Mouse (Mus musculus) intestine, postnatal 0 days (tissue): ENCODE data around the gene Olfr452. TPM values are rescaled to one million over a fixed set of nuclear protein-coding genes. Genes with fewer than 3 reads are reported as not detected.

Experiments used
- ATAC-seq: fragments of 200-750 bp; cut with Nextera tagmentation; 2 replicates; pipeline ENCODE4 v1.8.0; 2017; ENCODE audit warnings: mild to moderate bottlenecking, moderate TSS enrichment, moderate library complexity
- H3K27ac ChIP-seq: fragments of 300-500 bp; sonication (generic); 2 replicates; pipeline ENCODE4 v1.5.1; 2014; ENCODE audit warnings: mild to moderate bottlenecking, low read depth, low read length, moderate library complexity
- H3K27me3 ChIP-seq: fragments of 300-500 bp; sonication (generic); replicated peaks from 2 replicates; pipeline ENCODE4 v1.6.1; 2014; ENCODE audit warnings: low read length, mixed read lengths; ENCODE audit not compliant: control insufficient read depth, insufficient read depth
- H3K36me3 ChIP-seq: fragments of 300-500 bp; sonication (generic); 2 replicates; pipeline ENCODE4 v1.6.1; 2014; ENCODE audit warnings: mild to moderate bottlenecking, moderate library complexity; ENCODE audit not compliant: control insufficient read depth, insufficient read depth
- H3K4me1 ChIP-seq: fragments of 300-500 bp; sonication (generic); replicated peaks from 2 replicates; pipeline ENCODE4 v1.6.1; 2014; ENCODE audit warnings: antibody characterized with exemption, low read length, mixed read lengths; ENCODE audit not compliant: control insufficient read depth, insufficient read depth
- H3K4me2 ChIP-seq: fragments of 300-500 bp; sonication (generic); replicated peaks from 2 replicates; pipeline ENCODE4 v1.6.1; 2014; ENCODE audit warnings: low read depth, mild to moderate bottlenecking, moderate library complexity
- H3K4me3 ChIP-seq: fragments of 300-500 bp; sonication (generic); 2 replicates; pipeline ENCODE4 v1.5.1; 2014; ENCODE audit warnings: low read depth, low read length
- H3K9ac ChIP-seq: fragments of 300-500 bp; sonication (generic); 2 replicates; pipeline ENCODE4 v1.6.1; 2014; ENCODE audit warnings: mild to moderate bottlenecking, low read depth, low read length
- H3K9me3 ChIP-seq: fragments of 300-500 bp; sonication (generic); 2 replicates; pipeline ENCODE4 v1.6.1; 2016; ENCODE audit warnings: mixed run types; ENCODE audit not compliant: control insufficient read depth
- CTCF ChIP-seq: sonication (generic); IDR thresholded peaks from 2 replicates; pipeline ENCODE4 v1.5.1; 2016; ENCODE audit warnings: low read depth, mild to moderate bottlenecking, control low read depth, antibody characterized with exemption, moderate library complexity
- WGBS: fragments of 180-500 bp; shearing (Covaris S2); extraction: QIAGEN DNeasy Blood & Tissue Kit; methylation state at CpG from one replicate; pipeline ENCODE4 v1.1.7; 2014; 5-methylcytosine and 5-hydroxymethylcytosine counted together
- polyA plus RNA-seq: library from polyadenylated mRNA; unstranded; fragments of >200 nt; fragmentation: Nextera tagmentation; extraction: Ambion mirVana; gene quantifications from 2 replicates; pipeline ENCODE4 v1.2.1, GENCODE M21; 2015

Gene Olfr452
- not detected in 2 replicates for polyA plus RNA-seq

DNA sequence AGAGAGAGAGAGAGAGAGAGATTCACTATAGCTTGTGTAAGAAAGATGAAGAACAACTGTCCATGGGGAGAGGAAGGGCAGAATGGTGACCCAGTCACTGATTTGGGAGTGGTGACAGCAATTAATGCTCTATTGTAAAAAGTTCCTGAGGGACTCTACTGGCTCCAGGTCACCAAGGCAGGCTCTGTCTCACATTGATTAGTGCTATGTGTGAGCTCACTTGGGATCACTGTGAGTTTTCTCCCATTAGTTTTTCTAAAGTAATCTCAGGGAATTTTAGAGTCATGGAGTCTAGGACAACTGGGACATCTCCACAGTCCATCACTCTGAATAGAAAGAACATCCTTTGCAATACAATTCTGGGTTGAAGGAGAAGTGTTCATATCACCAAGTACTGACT lies at the start of gene Olfr452:
Gene Olfr452 (plus strand): TSS at position 301 of the 400 bp plus-strand sequence.
- no peaks in the 10 kb centered on the region for H3K4me1 ChIP-seq
- H3K4me2 ChIP-seq, result no peak within 1 kb of the TSS
- H3K4me3 ChIP-seq, result no peak within 1 kb of the TSS
- H3K9me3 ChIP-seq, result no peaks in the 10 kb centered on the region
- no peaks in the 10 kb centered on the region for H3K36me3 ChIP-seq
- TF ChIP-seq CTCF, result no peak
- no peaks in the 10 kb centered on the region for H3K27me3 ChIP-seq
- no peak within 1 kb of the TSS for H3K27ac ChIP-seq
- no peak for ATAC-seq
- no peak within 1 kb of the TSS for H3K9ac ChIP-seq

DNA sequence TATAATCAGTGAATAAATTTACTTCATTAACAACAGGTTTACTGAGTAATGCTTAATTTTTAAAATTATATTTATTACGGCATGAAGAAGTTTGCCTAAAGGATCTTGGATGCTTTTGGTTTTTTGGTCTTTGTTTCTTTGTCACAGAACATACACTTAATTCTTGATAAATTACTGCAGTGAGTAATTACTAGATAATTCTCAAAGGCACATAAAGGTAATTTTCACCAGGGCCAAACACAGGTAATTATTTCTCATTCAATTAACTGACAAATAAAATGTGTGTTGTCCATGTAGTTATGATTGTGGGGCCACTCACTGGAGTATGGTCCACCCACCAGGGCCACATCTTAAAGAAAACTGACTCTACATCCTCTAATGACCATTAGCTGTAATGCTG lies 45.8 kb upstream of the Olfr452 start, which contains the start of gene Olfr453:
Gene Olfr453 (plus strand): TSS at position 301 of the 400 bp plus-strand sequence.
- no peak for TF ChIP-seq CTCF
- no peak within 1 kb of the TSS for H3K4me2 ChIP-seq
- no peaks in the 10 kb centered on the region for H3K9me3 ChIP-seq
- H3K9ac ChIP-seq, result no peak within 1 kb of the TSS
- no peak within 1 kb of the TSS for H3K4me3 ChIP-seq
- H3K27me3 ChIP-seq, result no peaks in the 10 kb centered on the region
- 98% methylated on average over 1 of the region's 1 CpGs for WGBS
- H3K36me3 ChIP-seq, result no peaks in the 10 kb centered on the region
- H3K27ac ChIP-seq, result no peak within 1 kb of the TSS
- no peak for ATAC-seq
- H3K4me1 ChIP-seq, result no peaks in the 10 kb centered on the region

DNA sequence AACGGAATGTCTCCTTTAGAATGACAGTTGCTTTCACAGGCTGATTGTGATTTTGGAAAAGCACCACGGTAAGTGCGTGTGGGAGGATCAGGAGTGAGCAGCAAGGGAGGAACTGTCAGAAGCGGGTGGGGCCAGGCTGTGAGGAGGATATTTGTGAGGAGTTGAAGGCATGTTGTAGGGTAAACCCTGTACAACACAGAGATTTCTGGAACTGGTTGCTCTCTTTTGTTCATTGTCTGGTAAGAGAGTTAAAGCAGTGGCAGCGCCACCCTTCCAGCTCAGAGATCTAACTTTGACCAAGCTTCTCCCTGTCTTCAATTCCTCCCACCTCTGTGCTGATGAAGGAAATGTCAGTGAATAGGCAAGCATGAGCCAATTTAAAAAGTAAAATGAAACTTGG lies 42.6 kb upstream of the Olfr452 start:
- no peak overlapping the region for H3K4me2 ChIP-seq
- H3K9me3 ChIP-seq, result no peaks in the 10 kb centered on the region
- no peak for TF ChIP-seq CTCF
- 72% methylated on average over 5 of the region's 5 CpGs for WGBS
- no peaks in the 10 kb centered on the region for H3K36me3 ChIP-seq
- no peaks in the 10 kb centered on the region for H3K27me3 ChIP-seq
- ATAC-seq, result no peak
- H3K27ac ChIP-seq, result no peak overlapping the region
- no peak overlapping the region for H3K9ac ChIP-seq
- no peak overlapping the region for H3K4me3 ChIP-seq
- H3K4me1 ChIP-seq, result no peaks in the 10 kb centered on the region

DNA sequence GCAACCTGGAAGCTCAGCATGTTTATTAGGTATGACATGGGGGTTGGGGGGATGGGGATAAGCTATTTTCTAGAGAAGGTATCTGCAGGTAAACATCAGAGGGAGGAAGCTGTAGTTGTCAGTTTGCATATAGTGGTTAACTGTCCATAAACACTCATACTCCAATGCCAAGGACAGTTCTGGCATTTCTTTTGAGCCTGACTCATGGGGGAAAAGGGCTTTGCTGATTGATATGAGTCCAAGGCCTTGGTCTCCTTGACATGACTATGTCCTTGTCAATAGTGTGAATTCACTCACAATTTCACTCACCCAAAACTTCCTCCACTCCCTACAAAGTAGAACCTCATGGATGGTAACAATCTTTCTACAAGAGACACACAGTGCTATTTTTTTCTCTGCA lies 37.0 kb upstream of the Olfr452 start:
- Histone ChIP-seq H3K4me2 (no peak overlapping the region), H3K36me3 (no peaks in the 10 kb centered on the region), H3K27ac (no peak overlapping the region), H3K27me3 (no peaks in the 10 kb centered on the region), H3K9ac (no peak overlapping the region), H3K4me1 (no peaks in the 10 kb centered on the region), H3K9me3 (no peaks in the 10 kb centered on the region), H3K4me3 (no peak overlapping the region)
- TF ChIP-seq CTCF, result no peak
- no peak for ATAC-seq

DNA sequence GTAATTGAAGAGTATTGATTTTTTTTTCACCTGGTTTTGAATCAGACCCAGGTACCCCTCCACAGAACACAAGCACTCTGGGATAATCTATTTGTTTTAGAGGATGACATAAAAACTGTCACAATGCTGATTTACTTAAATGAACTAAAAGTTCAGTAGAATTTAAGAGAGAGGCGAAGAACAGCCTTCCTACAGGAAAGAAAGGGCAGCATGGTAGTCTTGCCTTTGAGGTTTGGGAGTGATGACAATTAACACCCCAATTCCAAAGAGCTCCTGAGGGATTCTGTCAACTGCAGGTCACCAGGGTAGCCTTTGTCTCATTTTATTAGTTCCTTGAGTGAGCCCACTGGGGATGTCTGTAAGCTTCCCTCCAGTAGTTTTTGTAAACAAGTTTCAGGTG lies 28.8 kb upstream of the Olfr452 start, which contains the start of gene Olfr38:
Gene Olfr38 (plus strand): TSS at position 301 of the 400 bp plus-strand sequence.
- H3K4me3 ChIP-seq, result no peak within 1 kb of the TSS
- no peak within 1 kb of the TSS for H3K4me2 ChIP-seq
- no peak for ATAC-seq
- no peaks in the 10 kb centered on the region for H3K36me3 ChIP-seq
- 86% methylated on average over 1 of the region's 1 CpGs for WGBS
- no peak within 1 kb of the TSS for H3K27ac ChIP-seq
- no peaks in the 10 kb centered on the region for H3K27me3 ChIP-seq
- H3K4me1 ChIP-seq, result no peaks in the 10 kb centered on the region
- no peak for TF ChIP-seq CTCF
- no peaks in the 10 kb centered on the region for H3K9me3 ChIP-seq
- no peak within 1 kb of the TSS for H3K9ac ChIP-seq

DNA sequence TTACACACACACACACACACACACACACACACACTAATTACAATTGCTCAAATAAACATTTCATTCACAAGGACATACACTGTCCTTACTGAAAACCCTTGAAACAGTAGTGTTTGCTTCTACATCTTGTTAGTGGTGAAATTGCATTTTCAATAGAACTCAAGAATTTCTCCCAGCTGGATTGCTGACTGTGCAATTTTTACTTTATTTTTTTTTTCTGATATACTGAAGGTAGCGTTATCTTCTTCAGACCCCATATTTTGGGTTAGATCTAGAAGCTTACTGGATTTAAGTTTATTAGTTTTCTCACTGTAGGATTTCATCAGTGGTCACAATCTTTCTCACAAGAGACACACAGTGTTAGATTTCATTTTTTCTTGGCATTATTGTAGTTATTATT lies 7.8 kb upstream of the Olfr452 start:
- ATAC-seq, result no peak
- H3K4me1 ChIP-seq, result no peaks in the 10 kb centered on the region
- H3K4me2 ChIP-seq, result no peak overlapping the region
- 91% methylated on average over 1 of the region's 1 CpGs for WGBS
- no peak overlapping the region for H3K9ac ChIP-seq
- no peaks in the 10 kb centered on the region for H3K36me3 ChIP-seq
- no peaks in the 10 kb centered on the region for H3K9me3 ChIP-seq
- no peak overlapping the region for H3K27ac ChIP-seq
- TF ChIP-seq CTCF, result no peak
- no peaks in the 10 kb centered on the region for H3K27me3 ChIP-seq
- H3K4me3 ChIP-seq, result no peak overlapping the region
